Mouse (Mus musculus) ZHBTc4 (cell line): ENCODE results near the gene Prokr2.
A peak's percentile ranks its signal among the peaks of the same experiment; 100 is the strongest.
"Not testable (repeated sequence)": the region's sequence is repeated elsewhere in the genome, so short reads cannot be mapped to it uniquely, and the experiment has no call there.

Experiments used
- DNase-seq: peaks from one replicate; pipeline ENCODE4 v3.0.0-alpha.2; 2011; ENCODE audit warnings: low read depth, low spot score

Prokr2 gene

GRCm38 (mm10) chr2:132340350-132340749 is 44.9 kb downstream of the Prokr2 start:
- DNase-seq: no peak

- no peak for DNase-seq
Observed at GRCm38 (mm10) chr2:132337202-132337601, 48.0 kb downstream of the Prokr2 start.

GRCm38 (mm10) chr2:132323541-132323940 is 61.7 kb downstream of the Prokr2 start:
- DNase-seq: no peak

GRCm38 (mm10) chr2:132320516-132320915 is 64.7 kb downstream of the Prokr2 start:
- DNase-seq: no peak

- no peak for DNase-seq
Observed at GRCm38 (mm10) chr2:132317178-132317577, 68.1 kb downstream of the Prokr2 start.

GRCm38 (mm10) chr2:132316041-132316808 is 69.0 kb downstream of the Prokr2 start:
- peak; percentile 83 for DNase-seq

GRCm38 (mm10) chr2:132314057-132314456 is 71.2 kb downstream of the Prokr2 start:
- DNase-seq: not testable (repeated sequence)

GRCm38 (mm10) chr2:132313568-132313967 is 71.7 kb downstream of the Prokr2 start:
- no peak for DNase-seq

GRCm38 (mm10) chr2:132312616-132313015 is 72.6 kb downstream of the Prokr2 start:
- no peak for DNase-seq

GRCm38 (mm10) chr2:132309398-132309930 is 75.8 kb downstream of the Prokr2 start:
- no peak for DNase-seq

- DNase-seq: no peak
Observed at GRCm38 (mm10) chr2:132308829-132309228, 76.4 kb downstream of the Prokr2 start.

- no peak for DNase-seq
Observed at GRCm38 (mm10) chr2:132307213-132307843, 77.9 kb downstream of the Prokr2 start.

GRCm38 (mm10) chr2:132305988-132306387 is 79.3 kb downstream of the Prokr2 start:
- DNase-seq: peak; percentile 59

GRCm38 (mm10) chr2:132305165-132305564 is 80.1 kb downstream of the Prokr2 start:
- DNase-seq: no peak

GRCm38 (mm10) chr2:132301436-132301835 is 83.8 kb downstream of the Prokr2 start:
- DNase-seq: no peak

GRCm38 (mm10) chr2:132298250-132298649 is 87.0 kb downstream of the Prokr2 start:
- DNase-seq: no peak

GRCm38 (mm10) chr2:132293694-132294450 is 91.4 kb downstream of the Prokr2 start:
- no peak for DNase-seq

GRCm38 (mm10) chr2:132292083-132292482 is 93.2 kb downstream of the Prokr2 start:
- no peak for DNase-seq

- DNase-seq: no peak
Observed at GRCm38 (mm10) chr2:132291265-132291664, 94.0 kb downstream of the Prokr2 start.

GRCm38 (mm10) chr2:132290808-132291207 is 94.4 kb downstream of the Prokr2 start:
- DNase-seq: no peak

GRCm38 (mm10) chr2:132289213-132289612 is 96.0 kb downstream of the Prokr2 start:
- not testable (repeated sequence) for DNase-seq
